Mouse (Mus musculus) heart, embryonic 16.5 days (tissue): ENCODE data around the gene Rsph6a. TPM values are rescaled to one million over a fixed set of nuclear protein-coding genes. Genes with fewer than 3 reads are reported as not detected.

ENCODE experiments used
- ATAC-seq: fragments of 200-750 bp; cut with Nextera tagmentation; replicated peaks from 2 replicates; pipeline ENCODE4 v1.8.0; 2017; ENCODE audit warnings: moderate number of reproducible peaks; ENCODE audit not compliant: insufficient read depth, low FRiP score; ENCODE audit errors: extremely low read depth
- H3K27ac ChIP-seq: fragments of 300-500 bp; sonication (generic); 2 replicates; pipeline ENCODE4 v1.5.1; 2014; ENCODE audit warnings: mild to moderate bottlenecking, low read length, control low read depth, moderate library complexity
- H3K27me3 ChIP-seq: fragments of 300-500 bp; sonication (generic); 2 replicates; pipeline ENCODE4 v1.6.1; 2014; ENCODE audit warnings: low read length, mixed read lengths; ENCODE audit not compliant: control insufficient read depth, insufficient read depth
- H3K36me3 ChIP-seq: fragments of 300-500 bp; sonication (generic); 2 replicates; pipeline ENCODE4 v1.6.1; 2014; ENCODE audit not compliant: control insufficient read depth, insufficient read depth
- H3K4me1 ChIP-seq: fragments of 300-500 bp; sonication (generic); 2 replicates; pipeline ENCODE4 v1.6.1; 2014; ENCODE audit warnings: low read length, mixed read lengths; ENCODE audit not compliant: control insufficient read depth, insufficient read depth
- H3K4me2 ChIP-seq: fragments of 300-500 bp; sonication (generic); 2 replicates; pipeline ENCODE4 v1.6.1; 2014; ENCODE audit warnings: low read depth, mild to moderate bottlenecking, control low read depth, low read length
- H3K4me3 ChIP-seq: fragments of 300-500 bp; sonication (generic); 2 replicates; pipeline ENCODE4 v1.5.1; 2014; ENCODE audit warnings: mild to moderate bottlenecking, control low read depth, low read length
- H3K9ac ChIP-seq: fragments of 300-500 bp; sonication (generic); 2 replicates; pipeline ENCODE4 v1.6.1; 2014; ENCODE audit warnings: low read length, control low read depth
- H3K9me3 ChIP-seq: fragments of 300-500 bp; sonication (generic); replicated peaks from 2 replicates; pipeline ENCODE4 v1.6.1; 2016; ENCODE audit warnings: low read length; ENCODE audit not compliant: control insufficient read depth
- WGBS: fragments of 180-500 bp; shearing (Covaris S2); extraction: QIAGEN DNeasy Blood & Tissue Kit; methylation state at CpG from one replicate; pipeline ENCODE4 v1.1.7; 2014; 5-methylcytosine and 5-hydroxymethylcytosine counted together
- polyA plus RNA-seq: library from polyadenylated mRNA; unstranded; fragments of >200 nt; fragmentation: Nextera tagmentation; extraction: Ambion mirVana; gene quantifications from 2 replicates; pipeline ENCODE4 v1.2.1, GENCODE M21; 2015

Gene Rsph6a
- polyA plus RNA-seq, 1 experiment from 2014 or later, result not detected

DNA sequence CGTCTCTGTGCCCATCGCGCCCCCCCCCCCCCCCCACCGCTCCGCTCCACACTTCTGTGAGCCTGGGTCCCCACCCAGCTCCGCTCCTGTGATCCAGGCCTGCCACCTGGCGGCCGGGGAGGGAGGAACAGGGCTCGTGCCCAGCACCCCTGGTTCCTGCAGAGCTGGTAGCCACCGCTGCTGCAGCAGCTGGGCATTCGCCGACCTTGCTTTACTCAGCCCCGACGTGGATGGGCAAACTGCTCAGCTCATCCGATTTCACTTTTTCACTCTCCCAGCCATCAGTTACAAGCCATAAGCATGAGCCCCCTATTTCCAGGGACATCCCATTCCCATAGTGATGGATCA lies 38.7 kb downstream of the Rsph6a start:
- peak overlapping the region; percentile 65 for H3K9ac ChIP-seq
- peak overlapping the region; percentile 94 for H3K4me2 ChIP-seq
- H3K9me3 ChIP-seq, result no peaks in the 10 kb centered on the region
- ATAC-seq, result peak; percentile 42
- H3K36me3 ChIP-seq, result peaks cover 21% of the 10 kb centered on the region
- peaks cover 43% of the 10 kb centered on the region for H3K4me1 ChIP-seq
- H3K4me3 ChIP-seq, result peak overlapping the region; percentile 65
- H3K27me3 ChIP-seq, result no peaks in the 10 kb centered on the region
- WGBS, result 4% methylated on average over 13 of the region's 15 CpGs
- peak overlapping the region; percentile 73 for H3K27ac ChIP-seq

DNA sequence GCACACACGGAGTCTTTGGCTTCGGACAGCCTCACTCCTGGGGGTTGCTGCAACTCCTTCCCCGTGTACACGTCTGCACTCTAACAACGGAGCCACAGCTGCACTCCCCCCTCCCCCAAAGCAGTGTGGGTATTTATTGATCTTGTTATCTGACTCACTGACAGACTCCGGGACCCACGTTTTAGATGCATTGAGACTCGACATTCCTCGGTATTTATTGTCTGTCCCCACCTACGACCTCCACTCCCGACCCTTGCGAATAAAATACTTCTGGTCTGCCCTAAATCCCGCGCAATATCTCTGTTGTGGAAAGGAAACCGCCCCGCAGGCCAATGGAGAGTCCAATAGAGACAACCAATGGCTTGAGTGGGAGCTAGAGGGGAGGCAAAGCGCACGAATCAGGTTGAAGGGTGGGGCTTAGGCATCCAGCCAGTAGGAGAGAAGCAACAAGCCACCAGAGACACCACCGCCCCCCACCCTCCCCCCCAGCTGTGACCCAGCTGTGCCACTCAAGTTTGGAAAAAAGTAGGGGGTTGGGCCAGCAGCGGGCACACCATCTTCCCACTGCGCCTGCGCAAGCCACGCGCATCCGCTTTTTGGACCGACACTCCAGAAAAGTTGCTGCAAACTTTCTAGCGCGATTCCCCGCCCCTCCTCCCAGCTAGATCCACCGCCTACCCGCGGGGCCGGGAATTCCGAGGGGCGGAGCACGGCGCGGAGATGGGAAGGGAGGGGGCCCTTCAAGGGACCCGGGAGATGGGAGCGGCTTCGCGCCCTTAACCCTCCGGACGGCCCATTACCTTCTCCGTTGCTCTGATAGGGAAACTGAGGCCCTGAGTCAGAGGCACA lies 39.3 kb downstream of the Rsph6a start:
- H3K4me3 ChIP-seq, result peak overlapping the region; percentile 65
- H3K27ac ChIP-seq, result peak overlapping the region; percentile 99
- H3K4me1 ChIP-seq, result peaks cover 43% of the 10 kb centered on the region
- under 1% methylated on average over 45 of the region's 45 CpGs for WGBS
- no peaks in the 10 kb centered on the region for H3K27me3 ChIP-seq
- H3K9ac ChIP-seq, result peak overlapping the region; percentile 84
- no peaks in the 10 kb centered on the region for H3K9me3 ChIP-seq
- peak; percentile 82 for ATAC-seq
- peaks cover 16% of the 10 kb centered on the region for H3K36me3 ChIP-seq
- peak overlapping the region; percentile 94 for H3K4me2 ChIP-seq

DNA sequence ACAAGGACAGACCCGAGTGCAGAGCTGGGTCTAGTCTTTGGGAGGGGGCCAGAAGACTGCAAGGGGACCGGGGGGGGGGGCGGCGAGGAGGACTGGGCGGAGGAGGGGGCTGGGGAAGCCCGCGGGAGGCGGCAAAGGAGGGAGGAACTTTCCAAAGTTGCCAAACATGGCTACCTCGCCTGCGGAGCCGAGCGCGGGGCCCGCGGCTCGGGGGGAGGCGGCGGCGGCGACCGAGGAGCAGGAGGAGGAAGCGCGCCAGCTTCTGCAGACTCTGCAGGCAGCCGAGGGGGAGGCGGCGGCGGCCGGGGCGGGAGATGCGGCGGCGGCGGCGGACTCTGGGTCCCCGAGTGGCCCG lies 40.0 kb downstream of the Rsph6a start, which contains the start of gene Six5:
TSS of gene Six5 (plus strand) at position 124 of the 355 bp plus-strand sequence.
- Histone ChIP-seq H3K4me2 (peak within 1 kb of the TSS; percentile 94), H3K36me3 (peaks cover 16% of the 10 kb centered on the region), H3K4me3 (peak within 1 kb of the TSS; percentile 65), H3K9me3 (no peaks in the 10 kb centered on the region), H3K9ac (peak within 1 kb of the TSS; percentile 84), H3K27ac (peak within 1 kb of the TSS; percentile 99), H3K4me1 (peaks cover 43% of the 10 kb centered on the region), H3K27me3 (no peaks in the 10 kb centered on the region)
- WGBS, result 1% methylated on average over 27 of the region's 36 CpGs
- peak; percentile 1 for ATAC-seq

DNA sequence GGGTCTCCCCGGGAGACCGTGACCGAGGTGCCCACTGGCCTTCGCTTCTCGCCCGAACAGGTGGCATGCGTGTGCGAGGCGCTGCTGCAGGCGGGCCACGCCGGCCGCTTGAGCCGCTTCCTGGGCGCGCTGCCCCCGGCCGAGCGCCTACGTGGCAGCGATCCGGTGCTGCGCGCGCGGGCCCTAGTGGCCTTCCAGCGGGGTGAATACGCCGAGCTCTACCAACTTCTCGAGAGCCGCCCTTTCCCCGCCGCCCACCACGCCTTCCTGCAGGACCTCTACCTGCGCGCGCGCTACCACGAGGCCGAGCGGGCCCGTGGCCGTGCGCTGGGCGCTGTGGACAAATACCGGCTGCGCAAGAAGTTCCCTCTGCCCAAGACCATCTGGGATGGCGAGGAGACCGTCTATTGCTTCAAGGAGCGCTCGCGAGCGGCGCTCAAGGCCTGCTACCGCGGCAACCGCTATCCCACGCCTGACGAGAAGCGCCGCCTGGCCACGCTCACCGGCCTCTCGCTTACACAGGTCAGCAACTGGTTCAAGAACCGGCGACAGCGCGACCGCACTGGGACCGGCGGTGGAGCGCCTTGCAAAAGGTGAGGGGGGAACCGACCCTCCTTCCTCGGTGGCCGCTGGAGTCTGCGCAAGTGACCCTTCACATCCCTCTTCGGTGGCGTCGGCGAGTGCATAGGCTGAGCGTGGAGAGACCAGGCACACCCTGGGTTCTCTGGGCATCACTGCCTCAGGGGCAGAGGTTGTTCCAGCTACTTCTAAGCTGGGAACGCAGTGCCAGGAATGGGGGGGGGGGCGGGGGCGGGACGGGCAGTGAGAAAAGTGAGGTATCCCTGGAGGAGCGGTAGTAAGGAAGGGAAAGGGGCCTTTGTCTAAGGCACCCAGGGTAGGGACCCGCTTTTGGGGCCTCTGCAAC lies 40.6 kb downstream of the Rsph6a start:
- under 1% methylated on average over 85 of the region's 87 CpGs for WGBS
- Histone ChIP-seq H3K27ac (peak overlapping the region; percentile 99), H3K36me3 (peaks cover 13% of the 10 kb centered on the region), H3K4me2 (peak overlapping the region; percentile 94), H3K9me3 (no peaks in the 10 kb centered on the region), H3K27me3 (no peaks in the 10 kb centered on the region), H3K4me1 (peaks cover 43% of the 10 kb centered on the region), H3K9ac (peak overlapping the region; percentile 84), H3K4me3 (peak overlapping the region; percentile 65)
- no peak for ATAC-seq

DNA sequence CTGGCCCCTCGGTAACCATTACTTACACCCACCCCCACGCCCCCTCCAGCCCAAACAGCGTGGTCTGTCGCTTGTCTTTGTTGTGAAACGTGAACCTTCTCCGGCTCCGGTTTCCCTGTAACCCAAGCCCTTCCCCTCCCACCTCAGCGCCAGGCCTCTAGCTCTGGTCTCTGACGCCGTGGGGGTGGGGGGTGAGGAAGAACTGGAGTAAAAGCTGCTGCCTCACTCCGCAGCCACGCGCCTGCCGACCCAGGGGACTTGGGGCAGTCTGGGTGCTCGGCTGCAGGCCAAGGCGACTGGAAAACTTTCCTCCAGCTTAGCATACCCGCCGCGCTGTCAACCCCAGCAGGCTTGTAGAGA lies 41.2 kb downstream of the Rsph6a start:
- WGBS, result 1% methylated on average over 19 of the region's 19 CpGs
- Histone ChIP-seq H3K27ac (peak overlapping the region; percentile 99), H3K4me1 (peaks cover 43% of the 10 kb centered on the region), H3K27me3 (no peaks in the 10 kb centered on the region), H3K9me3 (no peaks in the 10 kb centered on the region), H3K9ac (peak overlapping the region; percentile 84), H3K4me2 (peak overlapping the region; percentile 94), H3K36me3 (peaks cover 11% of the 10 kb centered on the region), H3K4me3 (peak overlapping the region; percentile 65)
- ATAC-seq, result no peak

- H3K4me2 ChIP-seq, result peak overlapping the region; percentile 94
- no peaks in the 10 kb centered on the region for H3K9me3 ChIP-seq
- ATAC-seq, result no peak
- peaks cover 43% of the 10 kb centered on the region for H3K4me1 ChIP-seq
- H3K27me3 ChIP-seq, result no peaks in the 10 kb centered on the region
- peak overlapping the region; percentile 99; the same call in 1 of the 2 replicates for H3K27ac ChIP-seq
- 58% methylated on average over 5 of the region's 5 CpGs for WGBS
- peaks cover 6% of the 10 kb centered on the region; the same call in 1 of the 2 replicates for H3K36me3 ChIP-seq
- H3K4me3 ChIP-seq, result peak overlapping the region; percentile 65
- peak overlapping the region; percentile 84 for H3K9ac ChIP-seq
Measured at GRCm38 (mm10) chr7:19096421-19096976, 42.0 kb downstream of the Rsph6a start.

DNA sequence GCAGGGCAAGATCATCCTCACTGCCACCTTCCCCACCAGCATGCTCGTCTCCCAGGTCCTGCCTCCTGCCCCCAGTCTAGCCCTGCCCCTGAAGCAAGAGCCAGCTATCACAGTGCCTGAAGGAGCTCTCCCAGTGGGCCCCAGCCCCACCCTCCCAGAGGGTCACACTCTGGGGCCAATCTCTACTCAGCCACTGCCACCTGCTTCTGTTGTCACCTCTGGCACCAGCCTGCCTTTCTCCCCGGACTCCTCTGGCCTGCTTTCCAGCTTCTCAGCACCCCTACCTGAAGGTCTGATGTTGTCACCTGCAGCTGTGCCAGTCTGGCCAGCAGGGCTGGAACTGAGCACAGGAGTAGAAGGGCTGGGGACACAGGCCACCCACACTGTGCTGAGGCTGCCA lies 42.7 kb downstream of the Rsph6a start:
- WGBS, result 32% methylated on average over 2 of the region's 2 CpGs
- H3K27me3 ChIP-seq, result no peaks in the 10 kb centered on the region
- no peak overlapping the region for H3K4me3 ChIP-seq
- ATAC-seq, result no peak
- peak overlapping the region; percentile 12; the same call in 1 of the 2 replicates for H3K9ac ChIP-seq
- H3K36me3 ChIP-seq, result peaks cover 4% of the 10 kb centered on the region; the same call in 1 of the 2 replicates
- no peaks in the 10 kb centered on the region; the same call in 1 of the 2 replicates for H3K9me3 ChIP-seq
- peaks cover 36% of the 10 kb centered on the region for H3K4me1 ChIP-seq
- H3K4me2 ChIP-seq, result no peak overlapping the region
- no peak overlapping the region for H3K27ac ChIP-seq

DNA sequence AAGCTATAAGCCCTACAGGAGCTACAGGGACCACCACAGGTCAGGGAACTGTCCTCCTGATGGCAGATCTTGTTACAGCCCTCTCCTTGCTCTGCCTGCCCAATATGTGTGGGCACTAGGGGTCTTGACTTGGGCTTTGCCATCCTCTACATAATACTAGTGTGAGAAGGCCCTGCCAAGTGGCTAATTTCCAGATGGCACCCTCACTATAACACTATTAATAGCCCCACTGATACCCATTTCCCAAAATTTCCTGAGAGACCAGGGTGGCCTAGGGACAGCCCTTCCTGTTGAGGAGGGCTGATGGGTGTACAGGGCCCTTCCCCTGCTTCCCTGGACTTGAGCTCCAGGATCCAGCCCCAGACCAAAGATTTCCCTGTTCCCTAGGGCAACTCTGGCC lies 43.4 kb downstream of the Rsph6a start:
- no peak overlapping the region for H3K9ac ChIP-seq
- no peaks in the 10 kb centered on the region for H3K27me3 ChIP-seq
- ATAC-seq, result no peak
- H3K4me3 ChIP-seq, result no peak overlapping the region
- H3K9me3 ChIP-seq, result peaks cover 5% of the 10 kb centered on the region
- peaks cover 4% of the 10 kb centered on the region; the same call in 1 of the 2 replicates for H3K36me3 ChIP-seq
- H3K4me2 ChIP-seq, result no peak overlapping the region
- peaks cover 30% of the 10 kb centered on the region for H3K4me1 ChIP-seq
- no peak overlapping the region for H3K27ac ChIP-seq
